Mouse (Mus musculus) liver, postnatal 0 days (tissue): ENCODE results near the gene C3. TPM values are rescaled to one million over a fixed set of nuclear protein-coding genes. Genes with fewer than 3 reads are reported as not detected.
A peak's percentile ranks its signal among the peaks of the same experiment; 100 is the strongest.

ENCODE experiments used
- ATAC-seq: fragments of 200-750 bp; cut with Nextera tagmentation; 2 replicates; pipeline ENCODE4 v1.8.0; 2017; ENCODE audit warnings: mild to moderate bottlenecking, moderate library complexity
- DNase-seq: peaks from one replicate; pipeline ENCODE4 v3.0.0-alpha.2; 2016
- H3K27ac ChIP-seq: fragments of 300-500 bp; sonication (generic); 2 replicates; pipeline ENCODE4 v1.5.1; 2014; ENCODE audit warnings: antibody characterized with exemption, moderate library complexity, mild to moderate bottlenecking, low read depth
- H3K27me3 ChIP-seq: fragments of 300-500 bp; sonication (generic); 2 replicates; pipeline ENCODE4 v1.6.1; 2014; ENCODE audit warnings: low read length, control low read depth, mixed read lengths; ENCODE audit not compliant: insufficient read depth
- H3K36me3 ChIP-seq: fragments of 300-500 bp; sonication (generic); replicated peaks from 2 replicates; pipeline ENCODE4 v1.6.1; 2014; ENCODE audit warnings: mild to moderate bottlenecking, control low read depth, low read length, moderate library complexity, mixed read lengths; ENCODE audit not compliant: insufficient read depth
- H3K4me1 ChIP-seq: fragments of 300-500 bp; sonication (generic); 2 replicates; pipeline ENCODE4 v1.6.1; 2014; ENCODE audit warnings: antibody characterized with exemption, mild to moderate bottlenecking, control low read depth; ENCODE audit not compliant: insufficient read depth
- H3K4me2 ChIP-seq: fragments of 300-500 bp; sonication (generic); 2 replicates; pipeline ENCODE4 v1.6.1; 2014; ENCODE audit warnings: low read depth, mild to moderate bottlenecking, low read length, moderate library complexity, mixed read lengths
- H3K4me3 ChIP-seq: fragments of 300-500 bp; sonication (generic); 2 replicates; pipeline ENCODE4 v1.5.1; 2014; ENCODE audit warnings: low read depth, low read length
- H3K9ac ChIP-seq: fragments of 300-500 bp; sonication (generic); replicated peaks from 2 replicates; pipeline ENCODE4 v1.6.1; 2014; ENCODE audit warnings: mild to moderate bottlenecking, moderate library complexity
- H3K9me3 ChIP-seq: fragments of 300-500 bp; sonication (generic); 2 replicates; pipeline ENCODE4 v1.6.1; 2016; ENCODE audit warnings: mild to moderate bottlenecking, control low read depth, low read length, mixed read lengths
- CTCF ChIP-seq: sonication (generic); IDR thresholded peaks from 2 replicates; pipeline ENCODE4 v1.5.1; 2016; ENCODE audit warnings: antibody characterized with exemption, low read depth
- EP300 ChIP-seq: IDR thresholded peaks from 2 replicates; pipeline ENCODE4 v1.6.1; 2016; ENCODE audit warnings: antibody characterized with exemption, low read depth, mild to moderate bottlenecking
- WGBS: fragments of 180-500 bp; shearing (Covaris S2); extraction: QIAGEN DNeasy Blood & Tissue Kit; methylation state at CpG from one replicate; pipeline ENCODE4 v1.1.7; 2014; ENCODE audit not compliant: insufficient replicate concordance; 5-methylcytosine and 5-hydroxymethylcytosine counted together
- polyA plus RNA-seq: library from polyadenylated mRNA; unstranded; fragments of >200 nt; fragmentation: Nextera tagmentation; extraction: Ambion mirVana; gene quantifications from 2 replicates; pipeline ENCODE4 v1.2.1, GENCODE M21; 2015

C3 gene
- polyA plus RNA-seq, 1 experiment from 2014 or later = 1,364 TPM

- WGBS = 54% methylated on average over 10 of the region's 10 CpGs
- peak; percentile 75 for ATAC-seq
- Histone ChIP-seq H3K27me3 (no peaks in the 10 kb centered on the region), H3K4me2 (no peak overlapping the region), H3K9me3 (no peaks in the 10 kb centered on the region), H3K4me1 (peaks cover 17% of the 10 kb centered on the region), H3K27ac (peak overlapping the region; percentile 46), H3K36me3 (peaks cover 26% of the 10 kb centered on the region), H3K4me3 (no peak overlapping the region), H3K9ac (no peak overlapping the region)
- TF ChIP-seq EP300 (peak; percentile 39; the same call in 1 of the 2 replicates), CTCF (no peak)
- DNase-seq = no peak
Observed at GRCm38 (mm10) chr17:57201841-57202724, 25.9 kb downstream of the C3 start.

DNA sequence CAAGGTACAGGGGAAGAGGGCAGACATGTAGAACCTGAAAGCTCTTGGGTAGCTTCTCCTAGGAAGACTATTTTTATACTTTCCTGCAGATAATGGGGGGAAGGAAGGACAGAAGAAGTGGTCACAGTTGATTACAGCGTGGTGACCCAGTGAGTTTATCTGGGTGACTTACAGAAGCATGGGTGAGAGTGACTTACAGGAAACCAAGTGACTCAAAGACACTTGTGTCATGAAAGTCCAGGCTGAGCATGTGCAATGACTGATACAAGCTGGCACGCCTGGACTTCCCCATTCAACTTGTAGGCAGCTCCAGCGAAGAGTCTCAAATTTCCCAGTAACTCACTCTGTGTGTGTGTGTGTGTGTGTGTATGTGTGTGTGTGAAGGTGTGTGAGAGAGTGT, 29.7 kb downstream of the C3 start:
- Histone ChIP-seq H3K9me3 (no peaks in the 10 kb centered on the region), H3K4me2 (no peak overlapping the region), H3K9ac (no peak overlapping the region), H3K4me1 (peaks cover 18% of the 10 kb centered on the region), H3K36me3 (no peaks in the 10 kb centered on the region), H3K27me3 (no peaks in the 10 kb centered on the region), H3K27ac (peak overlapping the region; percentile 36), H3K4me3 (no peak overlapping the region)
- WGBS = 49% methylated on average over 3 of the region's 3 CpGs
- no peak for ATAC-seq
- TF ChIP-seq EP300 = no peak
- TF ChIP-seq CTCF = no peak
- no peak for DNase-seq

- no peaks in the 10 kb centered on the region for H3K27me3 ChIP-seq
- no peak for DNase-seq
- peak overlapping the region; percentile 45; the same call in 1 of the 2 replicates for H3K27ac ChIP-seq
- no peaks in the 10 kb centered on the region for H3K36me3 ChIP-seq
- no peak overlapping the region for H3K9ac ChIP-seq
- TF ChIP-seq EP300 (peak; percentile 49; the same call in 1 of the 2 replicates), CTCF (no peak)
- peak; percentile 71 for ATAC-seq
- H3K4me2 ChIP-seq = no peak overlapping the region
- H3K4me3 ChIP-seq = no peak overlapping the region
- peaks cover 14% of the 10 kb centered on the region for H3K4me1 ChIP-seq
- no peaks in the 10 kb centered on the region for H3K9me3 ChIP-seq
- WGBS = 48% methylated on average over 8 of the region's 8 CpGs
Observed at GRCm38 (mm10) chr17:57195326-57196010, 32.5 kb downstream of the C3 start.

DNA sequence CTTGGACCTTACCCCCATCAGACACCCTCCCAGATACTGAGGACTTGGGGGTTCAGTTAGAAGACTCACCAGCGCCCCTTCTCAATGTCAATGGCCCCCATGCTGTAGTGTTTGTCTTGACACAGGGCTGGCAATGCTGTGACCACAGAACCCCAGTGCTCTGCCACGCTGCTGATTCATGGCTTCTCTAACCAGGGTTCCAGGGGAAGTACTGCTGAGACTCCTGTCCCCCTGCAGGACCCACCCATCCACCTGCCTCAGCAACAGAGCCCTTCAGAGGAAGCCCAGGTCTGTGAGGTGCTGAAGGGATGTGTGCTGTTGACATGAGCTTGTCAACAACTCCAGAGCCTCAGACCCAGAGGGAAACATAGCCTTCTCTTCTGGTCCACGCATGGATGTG, 33.2 kb downstream of the C3 start:
- TF ChIP-seq CTCF = no peak
- TF ChIP-seq EP300 = no peak
- Histone ChIP-seq H3K4me2 (no peak overlapping the region), H3K27me3 (no peaks in the 10 kb centered on the region), H3K4me1 (peaks cover 14% of the 10 kb centered on the region), H3K9me3 (no peaks in the 10 kb centered on the region), H3K36me3 (no peaks in the 10 kb centered on the region), H3K27ac (peak overlapping the region; percentile 9; the same call in 1 of the 2 replicates), H3K4me3 (no peak overlapping the region), H3K9ac (no peak overlapping the region)
- 48% methylated on average over 3 of the region's 3 CpGs for WGBS
- DNase-seq = no peak
- peak; percentile 7 for ATAC-seq

GRCm38 (mm10) chr17:57194041-57194507, 33.9 kb downstream of the C3 start, which contains the start of gene Tnfsf14:
Gene Tnfsf14, minus strand, starts transcription at chr17:57194177.
- peaks cover 14% of the 10 kb centered on the region for H3K4me1 ChIP-seq
- H3K27me3 ChIP-seq = no peaks in the 10 kb centered on the region
- H3K36me3 ChIP-seq = no peaks in the 10 kb centered on the region
- 25% methylated on average over 11 of the region's 11 CpGs for WGBS
- H3K9me3 ChIP-seq = no peaks in the 10 kb centered on the region
- DNase-seq = peak; percentile 68
- TF ChIP-seq EP300 (no peak), CTCF (no peak)
- peak within 1 kb of the TSS; percentile 24 for H3K4me3 ChIP-seq
- H3K4me2 ChIP-seq = peak within 1 kb of the TSS; percentile 39
- ATAC-seq = peak; percentile 33; the same call in 1 of the 2 replicates
- H3K9ac ChIP-seq = no peak within 1 kb of the TSS; the same call in 1 of the 2 replicates
- peak within 1 kb of the TSS; percentile 41; the same call in 1 of the 2 replicates for H3K27ac ChIP-seq
